Mouse (Mus musculus) mouse embryonic stem cell (cell line): Measurements from ENCODE around the gene Ccdc87.

Experiments
- in situ Hi-C, 2 experiments: fragments of 300-500 bp; cut with MboI; formaldehyde crosslinking; loops; 1 replicate in 1 of 2; 3 replicates in 1 of 2; pipeline ENCODE4 v1.14.3; 2019 to 2020; ENCODE audit warnings: low sequenced_read_pairs in 2 of 2, low pct_unique_long_range_greater_than_20kb in 1 of 2, mixed read lengths in 1 of 2; ENCODE audit not compliant: unreplicated experiment in 1 of 2

Gene Ccdc87

GRCm38 (mm10) chr19:4877785-4878184, 38.6 kb downstream of the Ccdc87 start, which contains the start of gene Actn3:
Actn3 (minus strand) TSS chr19:4877909.
- in situ Hi-C loops, result no loop called here

GRCm38 (mm10) chr19:4878405-4879323, 39.5 kb downstream of the Ccdc87 start, which contains the start of gene Zdhhc24:
Zdhhc24 (plus strand) TSS chr19:4878668.
- in situ Hi-C loops, result no loop called here

- in situ Hi-C loops, result no loop called here
Measured at GRCm38 (mm10) chr19:4879324-4879703, 40.1 kb downstream of the Ccdc87 start.

GRCm38 (mm10) chr19:4883961-4884360, 44.8 kb downstream of the Ccdc87 start:
- in situ Hi-C loops, result no loop called here

- in situ Hi-C loops, result no loop called here
Measured at GRCm38 (mm10) chr19:4889791-4890190, 50.6 kb downstream of the Ccdc87 start.

- in situ Hi-C loops, result no loop called here
Measured at GRCm38 (mm10) chr19:4891798-4892197, 52.6 kb downstream of the Ccdc87 start.
